Mouse (Mus musculus): ENCODE measurements around the gene Ric1.

DNA sequence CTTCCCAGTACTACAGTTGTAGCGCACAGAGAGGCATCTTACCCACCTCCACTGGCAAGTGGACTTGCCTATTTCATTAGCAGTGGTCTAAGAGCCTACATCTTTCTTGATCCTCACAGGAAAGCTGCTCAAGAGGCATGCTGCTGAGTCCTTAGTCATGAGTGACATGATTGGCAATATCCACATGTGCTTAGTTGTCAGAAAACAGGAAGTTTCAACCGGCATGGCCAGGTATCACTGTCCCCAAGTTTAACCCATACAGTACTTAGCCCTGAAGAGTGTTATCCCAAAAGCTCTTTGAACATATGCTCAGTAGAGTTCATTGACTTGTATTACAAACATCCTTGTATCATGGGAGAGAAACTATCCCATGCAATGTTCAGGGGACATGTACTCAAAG is 90.0 kb downstream of the Ric1 start:
- no peak for TF ChIP-seq CTCF (IDR thresholded peaks at IDR 0.05; ENCODE audit: extremely low read depth, insufficient read depth, low read length)
- no peak for TF ChIP-seq POLR2A (IDR thresholded peaks at IDR 0.05; ENCODE audit: extremely low read depth, insufficient read depth, low read length)
